Mouse (Mus musculus): Measurements from ENCODE around the gene Rab6a. TPM values are rescaled to one million over a fixed set of nuclear protein-coding genes. Genes with fewer than 3 reads are reported as not detected.

Rab6a gene
- total RNA-seq, 4 experiments from 2014 or later: 64.9 to 73.3 (median 68.4) TPM

DNA sequence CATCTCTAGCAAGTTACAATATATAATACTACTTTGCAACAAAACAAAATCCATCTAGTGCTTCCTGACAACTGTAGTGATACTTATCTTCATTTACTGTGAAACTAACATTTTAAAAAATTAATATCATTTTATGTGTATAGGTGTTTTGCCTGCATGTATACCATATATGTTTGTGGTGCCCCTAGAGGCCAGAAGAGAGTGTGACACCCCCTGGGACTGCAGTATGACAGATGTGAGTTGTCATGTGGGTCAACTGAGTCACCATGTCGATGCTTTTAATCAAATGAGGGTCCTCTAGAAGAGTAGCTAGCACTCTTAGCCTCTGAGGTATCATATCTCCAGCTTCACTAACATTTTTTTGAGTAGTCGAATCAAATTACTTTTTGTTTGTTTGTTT is 15.1 kb downstream of the Rab6a start:
- no peak for DNase-seq (ENCODE audit: low spot score in 2 of 2)

DNA sequence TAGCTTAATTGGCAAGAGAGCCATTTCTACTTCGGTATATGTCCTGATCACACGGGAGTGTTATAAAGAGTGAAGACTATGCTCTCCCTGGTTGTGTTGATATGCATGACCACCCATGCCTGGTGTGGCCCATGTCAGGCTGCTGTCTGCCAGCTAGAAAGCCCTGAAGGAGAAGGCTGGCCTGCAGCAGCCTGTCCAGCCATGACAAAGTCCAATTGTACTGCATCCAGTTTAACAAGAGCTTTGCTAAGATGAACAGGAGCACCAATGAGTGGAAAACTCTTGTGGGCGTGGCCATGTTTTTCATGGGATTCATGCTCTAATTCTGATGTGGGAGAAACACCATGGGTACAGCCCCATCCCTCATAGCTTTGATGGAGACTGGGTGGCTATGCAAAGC is 17.3 kb downstream of the Rab6a start:
- DNase-seq (ENCODE audit: low spot score in 2 of 2): no peak

DNA sequence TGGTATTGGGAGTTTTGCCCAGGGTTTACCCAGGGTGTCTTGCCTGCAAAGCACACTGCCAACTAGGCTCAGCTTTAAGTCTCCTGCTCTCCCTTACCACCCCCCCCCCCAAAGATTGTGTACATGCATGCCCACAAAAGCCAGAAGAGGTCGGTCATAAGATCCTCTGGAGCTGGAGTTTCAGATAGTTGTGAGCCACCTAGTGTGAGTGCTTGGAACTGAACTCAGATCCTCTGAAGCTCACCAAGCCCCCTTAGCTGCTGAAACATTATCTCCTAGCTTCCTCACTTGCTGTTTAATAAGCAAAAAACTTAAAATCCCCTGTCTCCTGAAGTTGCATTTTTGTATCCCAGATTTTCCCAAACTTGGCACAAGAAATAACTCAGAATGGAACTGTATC is 30.4 kb downstream of the Rab6a start:
- DNase-seq (ENCODE audit: low spot score in 2 of 2): no peak

DNA sequence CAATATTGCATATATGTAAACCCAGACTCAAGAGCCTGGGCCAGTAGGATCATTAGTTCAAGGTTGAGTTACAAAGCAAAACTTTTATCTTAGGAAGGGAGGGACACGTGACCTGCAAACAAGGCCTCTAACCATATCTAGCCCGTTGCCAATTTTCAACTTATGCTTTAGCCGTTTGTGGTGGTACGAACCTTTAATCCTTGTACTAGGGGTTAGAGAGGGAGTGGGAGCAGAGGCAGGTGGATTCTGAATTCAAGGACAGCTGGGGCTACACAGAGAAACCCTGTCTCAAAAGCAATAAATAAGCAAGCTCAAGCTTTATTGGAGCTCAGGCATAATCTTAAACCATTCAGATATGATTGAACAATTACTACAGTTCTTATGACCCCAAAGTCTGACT is 35.2 kb downstream of the Rab6a start:
- no peak for DNase-seq (ENCODE audit: low spot score in 2 of 2)

DNA sequence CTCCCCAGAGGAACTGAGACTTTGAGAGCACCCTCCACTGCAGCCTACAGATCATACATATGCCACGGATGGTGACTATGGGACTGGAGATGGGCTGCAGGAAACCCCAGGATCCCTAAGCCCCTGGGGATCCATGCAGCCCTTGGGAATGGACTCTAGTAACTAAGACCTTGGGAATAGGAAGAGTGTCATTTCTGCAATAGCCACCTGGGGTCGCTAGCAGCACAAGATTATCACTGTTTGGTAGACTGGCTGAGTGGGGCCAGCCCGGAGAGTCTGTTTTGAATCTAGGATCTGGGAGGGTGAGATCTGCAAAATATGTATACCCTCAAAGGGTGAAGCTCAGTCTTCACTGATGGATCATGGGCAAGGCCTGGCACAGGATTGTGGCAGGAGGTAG is 37.9 kb downstream of the Rab6a start:
- peak; percentile 62 to 67 for DNase-seq (ENCODE audit: low spot score in 2 of 2)

DNA sequence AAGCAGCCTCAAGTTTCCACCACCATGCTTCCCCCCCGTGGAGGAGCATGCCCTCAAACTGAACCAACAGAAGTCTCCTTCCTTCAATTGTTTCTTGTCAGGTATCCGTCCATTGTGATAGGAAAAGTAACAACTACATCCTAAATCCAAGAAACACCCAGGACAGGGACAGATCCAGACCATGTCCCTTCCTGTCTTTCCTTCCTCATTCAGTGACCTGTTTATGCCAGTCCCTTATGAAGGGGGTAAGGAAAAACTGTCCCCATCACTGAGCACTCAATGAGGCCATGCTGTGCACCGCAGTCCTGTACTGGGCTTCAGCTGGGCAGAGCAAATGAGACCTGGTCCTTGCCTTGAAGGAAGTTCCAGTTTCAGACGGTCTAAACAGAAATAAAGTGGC is 41.9 kb downstream of the Rab6a start:
- DNase-seq (ENCODE audit: low spot score in 2 of 2): no peak

DNA sequence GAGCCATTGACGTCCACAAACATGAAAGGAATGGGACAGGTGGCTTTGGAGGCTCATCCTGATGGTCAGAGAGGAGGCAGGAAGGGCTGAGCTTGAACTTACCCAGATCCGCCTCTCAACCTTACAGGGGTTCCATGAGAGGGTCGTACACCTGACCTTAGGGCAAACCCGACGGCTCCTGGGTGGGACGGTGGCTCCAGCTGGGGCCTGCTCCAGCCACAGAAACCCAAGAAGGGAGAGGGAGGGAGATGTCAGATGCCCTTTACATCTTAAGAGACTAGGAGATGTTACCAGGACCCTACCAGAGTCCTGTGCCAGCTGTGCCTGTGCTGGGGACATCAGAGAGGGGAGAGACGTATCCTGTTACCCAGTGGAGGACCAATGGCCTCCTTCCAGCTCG is 42.6 kb downstream of the Rab6a start:
- DNase-seq (ENCODE audit: low spot score in 2 of 2): no peak

DNA sequence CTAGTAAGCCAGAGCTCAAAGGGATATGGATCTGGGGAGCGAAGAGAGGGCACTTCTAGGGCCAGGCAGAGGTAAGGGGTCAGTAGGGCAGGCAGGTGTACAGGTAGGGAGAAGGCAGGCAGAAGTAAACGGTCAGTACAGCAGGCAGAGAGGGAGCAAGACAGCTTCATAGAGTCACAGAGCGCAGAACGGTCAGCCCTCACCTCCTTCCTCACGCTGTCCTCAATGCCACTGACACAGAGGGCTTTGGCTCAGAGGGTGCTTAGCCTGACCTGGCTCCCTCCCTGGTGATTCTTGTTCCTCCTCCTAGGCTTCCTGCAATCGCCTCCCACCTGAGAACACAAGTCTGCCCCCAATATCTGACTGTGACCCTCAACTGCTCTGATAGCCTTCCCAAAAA is 43.2 kb downstream of the Rab6a start:
- no peak for DNase-seq (ENCODE audit: low spot score in 2 of 2)

DNA sequence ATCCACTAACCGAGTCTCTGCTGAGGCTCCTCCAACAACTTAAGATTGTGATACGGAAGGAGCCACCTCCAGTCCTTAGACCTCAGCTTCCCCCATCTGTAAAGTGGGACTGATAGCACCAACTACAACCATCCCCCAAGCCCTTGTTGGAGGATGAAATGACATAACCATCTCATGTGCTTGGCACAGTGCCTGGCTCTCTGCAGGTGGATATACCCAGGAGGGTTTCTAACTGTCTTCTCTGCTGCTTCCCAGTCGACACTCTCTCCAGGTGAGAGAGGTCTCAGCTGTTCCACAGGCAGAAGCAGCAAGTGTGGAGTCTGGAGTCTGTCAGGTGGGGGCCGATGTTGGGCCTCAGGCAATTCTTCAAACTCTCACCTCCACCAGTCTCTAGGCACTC is 43.8 kb downstream of the Rab6a start:
- DNase-seq (ENCODE audit: low spot score in 2 of 2): no peak

DNA sequence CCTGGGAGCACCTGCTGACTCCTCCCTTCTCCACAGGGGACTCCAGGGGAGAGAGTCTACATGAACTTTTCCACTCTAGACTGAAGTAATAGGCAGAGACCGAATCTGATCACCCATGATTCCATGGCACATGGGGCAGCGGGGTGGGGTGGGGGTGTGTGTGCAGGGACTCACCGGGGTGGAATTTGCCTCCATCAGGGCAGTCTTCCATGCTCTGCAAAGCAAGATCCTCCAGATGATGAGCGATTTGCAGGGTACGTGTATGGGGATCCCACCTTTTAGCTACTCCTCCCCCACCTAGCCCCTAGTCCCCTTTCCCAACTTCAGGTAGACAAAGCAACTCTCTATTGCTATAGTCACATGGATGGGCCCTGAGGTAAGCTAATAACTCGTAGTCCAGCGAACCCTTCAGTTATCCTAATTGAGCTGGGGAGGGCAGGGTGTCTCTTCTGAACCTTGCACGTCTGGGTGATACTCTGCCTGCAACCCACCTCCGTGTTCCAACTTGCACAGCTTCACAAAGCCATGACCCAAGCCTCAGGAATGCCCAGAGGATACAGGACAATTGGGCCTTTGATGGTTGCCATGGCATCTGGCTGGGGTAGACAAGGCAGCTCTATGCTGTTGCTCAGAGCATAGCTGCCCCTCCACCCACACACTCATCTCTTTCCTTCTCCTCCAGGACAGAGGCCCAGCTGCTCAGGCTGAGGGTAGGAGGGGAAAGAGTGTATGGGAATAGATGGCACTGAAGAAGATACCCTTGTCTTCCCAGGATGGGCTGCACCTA is 46.5 kb downstream of the Rab6a start:
- DNase-seq (ENCODE audit: low spot score in 2 of 2): no peak

DNA sequence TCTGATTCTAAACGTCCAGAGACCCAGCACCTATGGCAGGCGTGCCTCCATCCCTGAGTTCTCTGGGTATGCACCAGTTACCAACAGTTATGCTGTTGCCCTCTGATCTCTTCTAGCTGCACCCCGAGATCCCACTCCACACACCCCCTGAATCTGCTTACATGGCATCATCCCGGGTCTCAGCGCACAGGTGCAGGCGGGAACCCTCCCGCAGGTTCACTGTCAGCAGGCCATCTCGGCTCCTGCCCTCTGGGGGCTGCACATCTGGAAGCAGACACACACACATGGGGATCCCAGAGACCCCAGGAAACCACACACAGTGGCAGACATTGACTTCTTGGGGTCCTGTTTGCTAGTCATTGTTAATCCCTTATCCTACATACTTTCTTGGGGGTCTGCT is 47.2 kb downstream of the Rab6a start:
- no peak for DNase-seq (ENCODE audit: low spot score in 2 of 2)

DNA sequence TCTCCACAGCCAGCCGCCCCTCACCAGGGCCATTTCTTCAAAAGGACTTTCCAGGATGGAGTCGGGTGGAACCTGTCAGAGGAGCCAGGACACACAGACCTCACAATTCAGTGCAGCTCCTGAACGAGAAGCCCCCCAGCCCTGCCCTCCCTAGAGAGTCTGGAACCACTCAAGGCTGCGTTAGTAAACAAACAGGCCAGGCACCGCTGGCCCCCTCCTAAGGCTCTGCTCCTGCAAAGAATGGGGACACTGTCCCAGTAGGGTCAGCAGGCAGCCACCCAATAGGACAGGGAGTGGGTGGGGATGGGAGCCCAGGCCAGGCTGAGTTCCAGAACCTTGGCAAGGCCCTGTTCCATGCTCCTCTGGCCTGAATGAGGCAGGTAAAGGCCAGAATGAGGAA is 49.5 kb downstream of the Rab6a start:
- peak in 1 of 2 experiments; percentile 8 for DNase-seq (ENCODE audit: low spot score in 2 of 2)

DNA sequence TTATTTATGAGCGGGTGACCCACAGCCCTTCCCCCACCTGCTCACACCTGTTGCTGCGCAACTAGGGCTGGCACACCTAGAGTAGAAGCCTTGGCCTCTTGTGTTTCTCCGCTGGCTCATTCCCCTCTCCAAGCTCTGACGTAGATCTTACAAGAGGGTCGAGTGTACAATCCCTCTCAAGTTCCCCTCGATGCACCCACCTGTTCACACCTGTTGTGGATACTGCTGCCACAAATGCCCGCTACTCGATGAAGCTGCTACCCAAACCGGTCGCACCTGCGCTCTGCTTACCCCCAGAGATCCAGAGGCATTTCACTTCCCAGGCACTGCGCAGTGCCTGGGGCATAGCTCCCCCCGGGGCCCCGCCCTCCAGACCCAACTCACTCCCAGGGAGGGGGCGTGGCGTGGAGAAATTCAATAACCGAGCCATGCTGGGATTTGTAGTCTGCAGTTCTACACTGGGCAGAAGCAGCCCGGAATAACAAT is 50.9 kb downstream of the Rab6a start:
- DNase-seq (ENCODE audit: low spot score in 2 of 2): peak; percentile 48 to 61

DNA sequence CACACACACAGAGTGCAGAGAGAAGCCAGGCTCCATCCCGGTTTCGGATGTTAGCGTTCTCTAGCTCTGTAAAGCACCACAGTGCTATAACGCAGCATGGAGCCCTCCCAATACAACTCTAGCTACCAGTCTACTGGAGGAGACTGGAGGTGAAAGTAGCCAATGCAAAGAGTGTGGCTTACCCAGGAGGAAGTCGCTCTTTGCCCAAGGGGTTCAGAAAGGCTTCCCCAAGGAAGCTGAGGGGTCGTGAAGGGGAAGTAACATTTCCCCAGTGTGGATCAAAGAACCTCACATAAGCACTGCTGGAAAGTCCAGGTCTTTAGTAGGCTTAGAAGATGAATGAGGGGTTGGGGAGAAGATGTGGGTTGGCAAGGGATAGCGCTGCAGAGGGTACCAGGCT is 54.1 kb downstream of the Rab6a start:
- no peak for DNase-seq (ENCODE audit: low spot score in 2 of 2)

DNA sequence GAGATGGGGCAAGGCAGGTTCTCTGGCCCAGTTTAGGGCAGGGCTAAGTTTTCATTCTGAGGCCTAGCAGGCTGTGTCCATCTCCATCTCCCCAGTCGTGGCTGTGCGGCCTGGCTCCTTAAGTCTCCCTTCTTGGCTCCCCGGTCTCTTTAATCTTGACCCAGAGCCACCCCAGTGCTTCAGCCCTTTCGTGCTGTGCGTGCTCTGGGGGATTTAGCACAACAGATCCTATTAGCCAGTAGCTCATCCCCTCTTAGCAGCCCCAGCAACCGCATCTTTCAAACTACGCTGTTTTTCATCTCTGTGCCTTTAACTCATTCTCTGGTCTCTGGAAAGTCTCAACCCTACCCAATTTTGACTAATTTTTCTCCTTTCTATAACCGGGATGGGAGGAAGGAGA is 55.0 kb downstream of the Rab6a start, which contains the start of gene Plekhb1:
TSS of gene Plekhb1 (minus strand) at position 184 of the 400 bp plus-strand sequence.
- DNase-seq (ENCODE audit: low spot score in 2 of 2): no peak

DNA sequence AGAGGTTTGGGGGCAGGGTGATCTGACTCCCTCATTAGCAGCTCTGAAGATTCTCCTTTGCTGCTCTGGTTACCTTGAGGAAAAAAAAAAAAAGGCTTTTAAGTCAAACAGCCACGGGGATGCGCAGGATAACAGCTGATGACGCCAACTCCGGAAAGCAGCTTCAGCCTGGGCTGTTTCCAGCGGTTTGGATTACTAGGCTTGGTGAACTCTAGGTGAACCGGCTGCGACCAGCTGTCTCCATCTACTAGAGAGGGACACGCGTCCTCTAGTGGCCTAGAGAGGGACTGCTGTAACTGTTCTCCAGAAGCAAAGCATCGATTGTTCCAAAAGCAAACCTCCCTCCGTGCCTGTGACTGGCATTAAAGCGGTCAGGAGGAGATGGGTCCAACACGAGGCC is 56.0 kb downstream of the Rab6a start:
- DNase-seq (ENCODE audit: low spot score in 2 of 2): peak; percentile 92 to 93

DNA sequence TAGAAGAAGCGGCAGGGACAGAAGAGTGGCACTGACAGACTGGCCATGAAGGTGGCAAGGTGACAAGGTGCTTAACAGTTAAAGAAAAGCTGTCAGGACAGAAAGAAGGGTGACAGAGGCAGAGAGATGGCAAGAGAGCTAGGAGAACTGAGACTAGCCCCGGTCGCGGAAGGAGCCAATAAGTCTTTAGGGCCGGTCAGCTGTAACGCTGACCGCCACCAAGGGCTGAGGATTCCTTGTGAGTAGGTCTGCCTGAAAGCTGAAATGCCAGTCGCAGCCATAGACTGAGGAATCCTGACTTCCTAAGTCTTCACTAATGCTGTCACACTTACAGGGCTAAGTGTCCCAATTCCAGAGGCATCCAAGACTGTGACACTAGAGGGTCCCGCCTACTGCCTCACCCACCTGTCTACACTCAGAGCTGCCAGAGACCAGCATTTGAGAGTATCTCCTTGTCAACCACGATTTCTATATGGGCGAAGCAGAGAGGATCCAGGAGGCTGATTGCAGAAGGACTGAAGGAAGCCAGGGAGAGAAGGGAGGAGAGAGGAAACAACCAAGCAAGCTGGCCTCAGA is 56.6 kb downstream of the Rab6a start:
- DNase-seq (ENCODE audit: low spot score in 2 of 2): no peak

DNA sequence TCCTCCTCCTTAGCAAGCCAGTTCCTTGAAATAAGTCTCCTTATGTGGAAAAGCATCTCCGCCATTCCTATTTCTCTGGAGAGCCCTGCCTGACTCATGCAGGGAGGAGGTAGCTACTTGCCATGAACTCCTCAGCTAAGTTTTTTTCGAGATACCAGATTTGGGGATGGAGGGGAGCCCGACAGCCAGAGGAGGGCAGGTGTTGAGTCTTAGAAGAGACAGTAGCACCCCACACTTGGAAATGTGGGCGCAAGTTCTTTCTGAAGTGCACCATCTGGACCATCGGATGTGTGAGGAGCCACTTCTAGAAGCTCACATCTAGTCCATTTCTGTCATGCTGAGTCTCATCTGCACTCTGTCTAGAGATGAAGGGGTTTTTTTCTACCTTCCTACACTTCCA is 63.4 kb downstream of the Rab6a start:
- DNase-seq (ENCODE audit: low spot score in 2 of 2): no peak

DNA sequence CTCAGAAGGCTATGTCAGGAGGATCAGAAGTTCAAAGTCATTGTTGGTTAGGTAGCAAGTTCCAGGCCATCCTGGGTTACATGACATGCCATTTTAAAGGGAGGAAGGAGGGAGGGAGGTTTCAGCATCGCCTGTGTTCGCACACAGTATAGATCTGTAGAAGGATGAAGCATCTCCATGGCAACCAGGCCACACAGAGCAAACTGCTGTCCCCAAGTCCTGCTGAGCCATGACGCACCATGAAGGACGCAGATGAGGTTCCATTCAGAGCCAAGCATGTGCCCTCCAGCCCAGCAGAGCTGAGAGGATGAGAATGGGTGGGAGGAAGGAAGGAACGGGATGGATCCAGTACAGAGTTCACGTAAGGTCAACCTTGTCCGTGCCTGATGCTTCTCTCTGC is 66.2 kb downstream of the Rab6a start:
- no peak for DNase-seq (ENCODE audit: low spot score in 2 of 2)

DNA sequence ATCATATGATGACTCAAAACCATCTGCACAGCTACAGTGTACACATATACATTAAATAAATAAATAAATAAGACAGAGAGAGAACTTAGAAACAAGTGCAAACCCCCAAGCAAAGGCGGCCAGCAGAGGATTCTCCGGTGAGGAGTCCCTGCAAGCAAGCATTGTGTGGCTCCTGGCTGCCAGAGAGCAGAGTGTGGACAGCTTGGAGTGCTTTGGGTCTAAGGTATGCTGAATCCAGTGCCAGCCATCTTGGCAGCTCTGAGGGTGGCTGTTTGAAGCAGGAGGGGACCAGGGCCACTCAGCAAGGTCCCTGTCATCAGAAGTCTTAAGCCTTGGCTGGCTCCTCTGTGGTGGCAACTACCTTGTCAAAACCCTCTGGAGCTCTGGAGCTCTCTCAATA is 67.7 kb downstream of the Rab6a start:
- no peak for DNase-seq (ENCODE audit: low spot score in 2 of 2)

DNA sequence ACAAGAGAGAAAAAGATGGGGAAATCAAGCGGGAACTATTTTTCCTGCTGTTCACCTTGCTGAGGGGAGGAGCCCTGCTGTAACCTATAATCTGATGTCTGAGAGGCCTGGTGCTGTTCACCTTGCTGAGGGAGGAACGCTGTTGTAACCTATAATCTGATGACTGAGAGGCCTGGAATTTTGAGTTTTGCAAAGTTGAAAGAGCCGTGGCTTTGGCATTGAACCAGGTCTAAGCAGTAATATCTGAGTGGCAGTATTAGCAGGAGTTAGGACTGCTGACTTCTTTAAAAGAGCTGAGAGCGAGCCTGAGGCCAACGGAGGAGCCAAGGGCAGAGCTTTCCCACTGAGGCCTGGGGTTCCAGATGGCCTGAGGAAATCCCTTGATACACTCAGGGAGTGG is 70.8 kb downstream of the Rab6a start:
- no peak for DNase-seq (ENCODE audit: low spot score in 2 of 2)

DNA sequence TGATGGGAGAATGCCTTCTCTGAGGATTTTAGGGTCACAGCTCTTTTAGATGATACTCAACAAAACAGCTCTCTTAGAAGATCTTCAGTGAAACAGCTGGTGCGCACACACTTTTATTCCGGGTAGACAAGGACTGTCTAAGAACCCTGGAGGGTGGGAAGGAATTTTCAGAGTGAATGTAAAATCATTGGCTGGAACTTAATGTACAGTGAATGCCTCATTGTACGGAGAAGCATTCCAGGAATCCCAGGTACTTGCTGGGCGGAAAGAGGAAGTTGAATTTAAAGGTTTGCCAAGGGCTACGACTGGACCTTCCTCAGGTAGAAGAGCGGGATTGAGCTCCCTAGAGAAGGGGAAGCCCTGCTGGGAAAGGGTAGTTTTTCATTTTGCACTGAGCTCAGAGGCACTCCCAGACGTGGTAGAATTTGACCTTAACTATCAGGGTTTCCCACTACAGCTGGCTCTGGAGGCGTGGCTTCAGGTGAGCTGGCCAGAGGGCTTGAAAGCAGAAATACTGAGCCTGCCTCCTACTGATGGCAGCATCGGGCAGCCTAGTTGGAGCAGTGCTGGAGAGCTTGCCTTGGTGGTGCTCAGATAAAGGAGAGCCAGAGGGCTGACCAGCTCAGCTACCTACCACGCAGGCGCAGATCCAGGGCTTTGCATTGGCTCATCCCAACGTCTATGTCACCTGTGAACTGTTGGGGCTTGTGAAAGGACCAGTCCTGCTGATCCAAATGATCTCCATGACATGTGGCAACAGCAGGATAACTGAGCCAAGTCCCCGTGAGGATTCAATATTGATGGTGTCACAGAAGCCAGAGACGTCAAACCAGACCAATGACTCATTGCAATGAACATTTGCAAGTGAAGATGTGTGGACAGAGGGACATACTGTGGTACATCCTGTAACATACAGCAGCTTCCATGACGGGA is 72.0 kb downstream of the Rab6a start:
- no peak for DNase-seq (ENCODE audit: low spot score in 2 of 2)
